Mouse (Mus musculus) stomach, postnatal 0 days (tissue): Measurements from ENCODE around the gene Stxbp5l. TPM values are rescaled to one million over a fixed set of nuclear protein-coding genes. Genes with fewer than 3 reads are reported as not detected.
A peak's percentile ranks its signal among the peaks of the same experiment; 100 is the strongest.
"Not testable (repeated sequence)": the region's sequence is repeated elsewhere in the genome, so short reads cannot be mapped to it uniquely, and the experiment has no call there.

ENCODE experiments used
- ATAC-seq: fragments of 200-750 bp; cut with Nextera tagmentation; 2 replicates; pipeline ENCODE4 v1.8.0; 2017; ENCODE audit not compliant: low FRiP score, low TSS enrichment
- DNase-seq: peaks from one replicate; pipeline ENCODE4 v3.0.0-alpha.2; 2016; ENCODE audit warnings: low spot score
- H3K27ac ChIP-seq: fragments of 300-500 bp; sonication (generic); replicated peaks from 2 replicates; pipeline ENCODE4 v1.5.1; 2014; ENCODE audit warnings: mild to moderate bottlenecking, control low read depth
- H3K27me3 ChIP-seq: fragments of 300-500 bp; sonication (generic); 2 replicates; pipeline ENCODE4 v1.6.1; 2014; ENCODE audit warnings: low read length; ENCODE audit not compliant: control insufficient read depth, insufficient read depth
- H3K36me3 ChIP-seq: fragments of 300-500 bp; sonication (generic); 2 replicates; pipeline ENCODE4 v1.6.1; 2014; ENCODE audit warnings: low read length, mixed read lengths; ENCODE audit not compliant: control insufficient read depth, insufficient read depth
- H3K4me1 ChIP-seq: fragments of 300-500 bp; sonication (generic); replicated peaks from 2 replicates; pipeline ENCODE4 v1.6.1; 2014; ENCODE audit warnings: antibody characterized with exemption; ENCODE audit not compliant: control insufficient read depth, insufficient read depth
- H3K4me2 ChIP-seq: fragments of 300-500 bp; sonication (generic); replicated peaks from 2 replicates; pipeline ENCODE4 v1.6.1; 2014; ENCODE audit warnings: low read depth, mild to moderate bottlenecking, control low read depth, moderate library complexity
- H3K4me3 ChIP-seq: fragments of 300-500 bp; sonication (generic); 2 replicates; pipeline ENCODE4 v1.5.1; 2014; ENCODE audit warnings: low read depth, low read length, control low read depth
- H3K9ac ChIP-seq: fragments of 300-500 bp; sonication (generic); 2 replicates; pipeline ENCODE4 v1.6.1; 2014; ENCODE audit warnings: mild to moderate bottlenecking, low read length, control low read depth, mixed read lengths
- H3K9me3 ChIP-seq: fragments of 300-500 bp; sonication (generic); 2 replicates; pipeline ENCODE4 v1.6.1; 2016; ENCODE audit warnings: low read length; ENCODE audit not compliant: control insufficient read depth
- CTCF ChIP-seq: IDR thresholded peaks from 2 replicates; pipeline ENCODE4 v1.5.1; 2016; ENCODE audit warnings: antibody characterized with exemption, low read depth, mild to moderate bottlenecking, moderate library complexity
- EP300 ChIP-seq: optimal IDR thresholded peaks from 2 replicates; pipeline ENCODE3; 2016; ENCODE audit warnings: antibody characterized with exemption
- WGBS: fragments of 180-500 bp; shearing (Covaris S2); extraction: QIAGEN DNeasy Blood & Tissue Kit; methylation state at CpG from one replicate; pipeline ENCODE4 v1.1.7; 2014; 5-methylcytosine and 5-hydroxymethylcytosine counted together
- polyA plus RNA-seq: library from polyadenylated mRNA; unstranded; fragments of >200 nt; fragmentation: Nextera tagmentation; extraction: Ambion mirVana; gene quantifications from 2 replicates; pipeline ENCODE4 v1.2.1, GENCODE M21; 2015

The Stxbp5l gene
- polyA plus RNA-seq, 1 experiment from 2014 or later: 2.5 TPM

- Histone ChIP-seq H3K4me2 (no peak overlapping the region), H3K27ac (no peak overlapping the region), H3K4me1 (no peaks in the 10 kb centered on the region), H3K27me3 (no peaks in the 10 kb centered on the region), H3K9me3 (no peaks in the 10 kb centered on the region), H3K9ac (no peak overlapping the region), H3K4me3 (no peak overlapping the region), H3K36me3 (no peaks in the 10 kb centered on the region)
- 79% methylated on average over 1 of the region's 1 CpGs for WGBS
- TF ChIP-seq EP300: no peak
- no peak for TF ChIP-seq CTCF
- no peak for ATAC-seq
- DNase-seq: no peak
Observed at GRCm38 (mm10) chr16:37372716-37373115, 12.0 kb downstream of the Stxbp5l start.

GRCm38 (mm10) chr16:37367426-37367825 is 17.3 kb downstream of the Stxbp5l start:
- H3K9me3 ChIP-seq: no peaks in the 10 kb centered on the region
- no peak overlapping the region for H3K4me3 ChIP-seq
- no peak overlapping the region for H3K9ac ChIP-seq
- no peaks in the 10 kb centered on the region for H3K36me3 ChIP-seq
- no peak for TF ChIP-seq CTCF
- no peak for TF ChIP-seq EP300
- WGBS: 88% methylated on average over 4 of the region's 4 CpGs
- H3K4me2 ChIP-seq: no peak overlapping the region
- no peaks in the 10 kb centered on the region for H3K4me1 ChIP-seq
- no peak for DNase-seq
- H3K27ac ChIP-seq: no peak overlapping the region
- ATAC-seq: no peak
- no peaks in the 10 kb centered on the region for H3K27me3 ChIP-seq

GRCm38 (mm10) chr16:37363958-37364357 is 20.8 kb downstream of the Stxbp5l start:
- DNase-seq (no peak), ATAC-seq (no peak)
- no peak for TF ChIP-seq CTCF
- TF ChIP-seq EP300: no peak
- H3K4me2 ChIP-seq: no peak overlapping the region
- H3K36me3 ChIP-seq: no peaks in the 10 kb centered on the region
- no peaks in the 10 kb centered on the region for H3K9me3 ChIP-seq
- no peaks in the 10 kb centered on the region for H3K4me1 ChIP-seq
- no peak overlapping the region for H3K4me3 ChIP-seq
- H3K9ac ChIP-seq: no peak overlapping the region
- no peaks in the 10 kb centered on the region for H3K27me3 ChIP-seq
- WGBS: 83% methylated on average over 2 of the region's 2 CpGs
- H3K27ac ChIP-seq: no peak overlapping the region

- Histone ChIP-seq H3K36me3 (no peaks in the 10 kb centered on the region), H3K9me3 (no peaks in the 10 kb centered on the region), H3K9ac (no peak overlapping the region), H3K4me2 (no peak overlapping the region), H3K4me1 (no peaks in the 10 kb centered on the region), H3K27me3 (no peaks in the 10 kb centered on the region), H3K27ac (no peak overlapping the region), H3K4me3 (no peak overlapping the region)
- WGBS: 87% methylated on average over 3 of the region's 3 CpGs
- ATAC-seq (no peak), DNase-seq (no peak)
- TF ChIP-seq EP300: no peak
- TF ChIP-seq CTCF: no peak
Observed at GRCm38 (mm10) chr16:37355621-37356020, 29.1 kb downstream of the Stxbp5l start.

GRCm38 (mm10) chr16:37347092-37347491 is 37.7 kb downstream of the Stxbp5l start:
- Histone ChIP-seq H3K36me3 (no peaks in the 10 kb centered on the region), H3K4me1 (no peaks in the 10 kb centered on the region), H3K27me3 (no peaks in the 10 kb centered on the region), H3K9me3 (no peaks in the 10 kb centered on the region), H3K4me2 (no peak overlapping the region), H3K27ac (no peak overlapping the region), H3K9ac (no peak overlapping the region), H3K4me3 (no peak overlapping the region)
- peak; percentile 69 for TF ChIP-seq CTCF
- TF ChIP-seq EP300: no peak
- WGBS: 9% methylated on average over 3 of the region's 3 CpGs
- ATAC-seq (no peak), DNase-seq (peak; percentile 30)

- TF ChIP-seq EP300: no peak
- no peak for TF ChIP-seq CTCF
- Histone ChIP-seq H3K36me3 (no peaks in the 10 kb centered on the region), H3K9ac (no peak overlapping the region), H3K9me3 (no peaks in the 10 kb centered on the region), H3K4me1 (no peaks in the 10 kb centered on the region), H3K4me3 (no peak overlapping the region), H3K27me3 (no peaks in the 10 kb centered on the region), H3K4me2 (no peak overlapping the region), H3K27ac (no peak overlapping the region)
- peak; percentile 72; the same call in 1 of the 2 replicates for ATAC-seq
- 29% methylated on average over 2 of the region's 2 CpGs for whole genome bisulfite sequencing
- no peak for DNase-seq
Observed at GRCm38 (mm10) chr16:37344960-37345359, 39.8 kb downstream of the Stxbp5l start.

GRCm38 (mm10) chr16:37341446-37341845 is 43.3 kb downstream of the Stxbp5l start:
- H3K9ac ChIP-seq, H3K4me3 ChIP-seq, H3K27me3 ChIP-seq, H3K27ac ChIP-seq, ATAC-seq, H3K4me1 ChIP-seq, H3K9me3 ChIP-seq, H3K36me3 ChIP-seq, DNase-seq, H3K4me2 ChIP-seq: not testable (repeated sequence)
